Mouse (Mus musculus) c-Kit-negative CD71-positive TER-119-positive erythroid progenitor cells, embryonic 14.5 days (primary cell): ENCODE measurements at regions not wholly inside any gene's neighbourhood (a gene's known extent, or its start where the extent isn't known, plus 50 kb on each side); places are given as distances from the start of the nearest gene placed in this dataset.
"Not testable (repeated sequence)": the region's sequence is repeated elsewhere in the genome, so short reads cannot be mapped to it uniquely, and the experiment has no call there.

Source experiments
- DNase-seq: peaks from one replicate; pipeline ENCODE4 v3.0.0-alpha.2; 2013; ENCODE audit warnings: low read depth, low spot score

- DNase-seq = no peak
Observed at GRCm38 (mm10) chr13:35601560-35602135, 58.0 kb upstream of the Cdyl start.

- no peak for DNase-seq
Observed at GRCm38 (mm10) chr13:35603080-35603479, 56.6 kb upstream of the Cdyl start.

- no peak for DNase-seq
Observed at GRCm38 (mm10) chr13:35604061-35604460, 55.6 kb upstream of the Cdyl start.

- DNase-seq = no peak
Observed at GRCm38 (mm10) chr13:35604765-35605164, 54.9 kb upstream of the Cdyl start.

- DNase-seq = not testable (repeated sequence)
Observed at GRCm38 (mm10) chr13:35606857-35607561, 52.6 kb upstream of the Cdyl start.

GRCm38 (mm10) chr13:35607710-35608109 is 51.9 kb upstream of the Cdyl start:
- DNase-seq = no peak
